Mouse (Mus musculus) c-Kit-negative CD71-positive TER-119-positive erythroid progenitor cells, embryonic 14.5 days (primary cell): ENCODE data around the gene Polm.

Experiments
- DNase-seq: peaks from one replicate; pipeline ENCODE4 v3.0.0-alpha.2; 2013; ENCODE audit warnings: low read depth, low spot score

The Polm gene

DNA sequence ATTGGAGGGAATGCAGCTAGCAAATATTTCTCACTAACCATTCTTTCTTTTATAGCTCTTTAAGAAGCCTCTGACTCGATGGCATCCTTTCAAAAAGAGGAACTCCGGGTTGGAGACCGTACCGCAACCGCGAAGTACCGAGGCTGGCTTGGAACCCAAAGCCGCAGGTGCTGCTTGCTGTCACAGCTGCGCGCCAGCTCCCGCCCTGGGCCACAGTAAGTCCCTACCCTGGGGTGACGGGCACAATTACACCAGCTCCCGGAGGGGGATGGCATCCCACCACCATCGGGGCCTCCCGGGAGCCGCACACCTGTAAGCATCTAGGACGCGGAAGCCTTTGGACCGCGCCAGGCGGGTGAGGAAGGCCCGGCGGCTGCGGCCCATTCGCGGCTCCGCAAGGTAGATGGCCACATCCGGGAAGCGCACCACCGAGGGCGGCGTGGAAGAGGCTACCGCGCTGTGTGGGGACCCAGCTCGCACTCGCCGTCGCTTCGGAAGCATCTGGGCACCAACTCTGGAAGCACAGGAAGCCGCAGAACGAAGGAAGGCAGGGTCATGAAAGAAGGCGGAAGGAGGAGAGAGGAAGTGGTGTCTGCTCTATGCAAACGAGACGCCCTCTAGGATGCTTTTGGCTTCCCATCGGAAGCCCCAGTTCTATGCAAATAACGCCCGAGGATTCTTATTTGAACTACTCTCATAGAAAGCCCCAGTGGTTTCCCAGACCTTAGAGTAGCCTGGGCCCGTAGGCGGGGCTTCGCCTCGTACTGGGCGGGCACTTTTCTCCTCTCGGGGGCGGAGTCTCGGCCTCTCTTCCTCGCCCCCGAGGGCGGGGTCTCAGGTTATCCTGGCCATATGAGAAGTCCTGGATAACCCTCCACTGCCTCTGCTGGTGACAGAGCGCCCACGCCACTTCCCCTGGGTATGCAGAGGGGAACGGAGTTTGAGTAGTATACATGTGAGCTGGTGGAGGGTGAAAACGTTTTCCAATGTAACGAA is at the start of gene Polm:
Polm (minus strand) TSS at position 766 of the 996 bp plus-strand sequence.
- peak; percentile 77 for DNase-seq

DNA sequence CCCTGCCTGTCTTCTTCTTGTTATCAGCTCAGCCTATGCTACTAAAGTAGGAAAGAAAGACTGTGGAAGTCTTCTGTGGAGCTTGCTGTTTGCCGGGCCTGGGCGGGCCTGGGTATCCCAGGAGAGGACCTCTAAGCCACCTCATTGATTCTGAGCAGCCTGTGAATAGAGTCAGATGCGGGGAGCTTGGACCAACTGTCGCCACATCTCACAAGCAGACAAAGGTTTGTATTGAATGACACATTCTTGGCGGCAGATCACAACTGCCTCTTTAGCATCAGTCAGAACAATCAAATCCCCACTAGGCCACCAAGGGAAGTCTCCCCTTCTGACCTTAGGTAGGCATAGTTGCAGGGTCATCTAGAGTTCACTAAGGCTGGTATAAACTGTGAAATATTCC is 49.4 kb upstream of the Polm start:
- no peak for DNase-seq

DNA sequence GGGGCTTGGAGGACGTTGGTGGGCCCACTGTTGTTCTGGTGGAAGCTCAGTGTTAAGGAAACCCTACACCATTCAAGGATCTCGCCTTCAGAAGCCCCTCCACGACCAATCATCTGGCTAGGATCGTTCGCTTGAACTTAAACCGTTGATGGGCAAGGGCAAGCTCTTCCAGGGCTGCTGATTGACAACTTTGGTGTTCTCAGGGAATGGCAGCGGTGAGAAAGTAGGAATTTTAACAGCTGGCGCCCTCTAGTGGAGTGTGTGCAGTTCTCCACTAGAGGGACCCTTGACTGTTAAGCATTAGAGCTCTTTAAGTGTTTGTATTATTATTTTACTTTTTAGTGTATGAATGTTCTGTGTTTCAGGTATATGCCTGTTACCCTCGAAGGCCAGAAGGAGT is 48.4 kb upstream of the Polm start:
- DNase-seq: peak; percentile 42

DNA sequence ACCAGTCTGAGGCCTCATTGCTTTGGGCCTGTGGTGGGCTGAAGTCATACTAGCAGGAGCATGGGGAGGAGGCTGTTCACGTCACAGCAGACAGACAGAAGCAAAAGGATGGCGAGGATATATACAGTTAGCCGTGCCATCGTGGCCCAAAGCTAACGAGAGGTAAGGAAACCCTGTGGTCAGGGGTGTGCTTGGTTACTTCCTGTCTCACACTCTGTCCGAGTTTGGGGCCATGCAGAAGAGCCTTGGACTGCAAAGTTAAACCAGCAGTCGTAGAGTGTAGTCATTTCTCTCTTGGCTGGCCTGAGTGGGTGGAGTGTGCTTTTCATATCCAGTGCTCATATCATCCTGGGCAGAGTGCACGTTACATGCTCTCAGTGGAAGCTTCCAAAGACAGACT is 44.7 kb upstream of the Polm start:
- DNase-seq: no peak

DNA sequence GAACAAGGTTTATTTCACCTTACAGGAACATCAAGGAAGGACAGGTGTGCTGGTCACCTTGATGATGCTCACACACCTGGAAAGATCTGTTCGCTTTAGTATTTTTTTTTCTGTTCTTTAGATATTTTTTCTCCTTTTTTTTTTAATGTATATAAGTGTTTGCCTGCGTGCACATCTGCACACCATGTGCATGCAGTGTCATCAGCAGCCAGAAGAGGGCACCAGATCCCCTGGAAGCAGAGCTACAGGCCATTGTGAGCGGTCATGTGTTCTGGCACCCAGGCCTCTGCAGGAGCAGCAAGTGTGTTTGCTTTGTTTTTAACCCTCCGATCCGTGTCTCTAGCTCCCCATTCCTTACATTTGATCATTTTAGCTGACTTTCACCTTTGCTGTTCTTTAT is 42.1 kb upstream of the Polm start:
- peak; percentile 53 for DNase-seq

DNA sequence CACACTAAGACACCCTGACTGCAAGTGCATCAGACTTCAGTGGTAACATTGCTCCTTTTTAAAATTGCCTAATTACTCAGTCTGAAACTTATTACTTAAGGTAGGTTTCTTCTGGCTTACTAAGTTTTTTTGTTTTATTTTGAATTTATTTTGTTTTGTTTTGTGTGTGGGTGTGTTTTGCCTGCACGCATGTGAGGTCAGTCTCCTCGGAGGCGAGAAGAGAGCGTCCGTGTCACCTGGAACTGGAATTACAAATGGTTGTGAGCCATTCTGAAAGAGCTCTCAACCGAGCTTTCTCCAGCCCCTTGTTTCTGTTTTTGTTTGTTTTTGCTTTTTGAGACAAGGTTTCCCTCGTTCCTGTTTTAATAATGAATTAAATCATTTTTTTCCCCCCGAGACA is 40.8 kb upstream of the Polm start:
- no peak for DNase-seq

DNA sequence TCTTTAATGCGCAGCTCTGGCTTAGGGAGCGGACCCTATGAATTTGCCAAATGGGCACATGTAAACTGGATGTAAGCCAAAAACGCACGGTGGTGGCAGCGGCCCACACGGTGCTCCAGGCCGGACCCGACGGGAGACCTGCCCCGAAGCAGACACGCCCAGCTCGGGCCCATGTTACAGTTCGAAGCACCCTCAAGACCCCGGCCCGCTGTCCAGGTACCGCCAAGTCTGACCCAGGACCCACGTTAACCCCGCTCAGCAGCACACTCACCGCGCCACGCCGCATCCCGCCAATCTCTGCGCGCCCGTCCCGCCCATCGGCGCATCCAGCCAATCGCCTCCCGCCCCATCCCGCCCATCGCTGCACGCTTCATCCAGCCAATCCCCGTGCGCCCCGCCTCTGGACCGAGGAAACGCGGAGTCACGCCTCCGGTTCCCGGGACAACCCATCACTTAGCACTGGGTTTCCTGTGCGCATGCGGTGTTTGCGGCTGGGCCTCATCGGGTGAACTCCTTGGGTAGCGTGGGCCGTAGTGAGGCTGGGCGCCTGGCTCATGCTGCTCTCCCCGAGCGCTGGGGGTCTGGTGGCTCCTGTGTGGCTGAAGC is 40.2 kb upstream of the Polm start, which contains the start of gene Pold2:
Pold2 (minus strand) TSS at position 372 of the 606 bp plus-strand sequence.
- DNase-seq: peak; percentile 97

DNA sequence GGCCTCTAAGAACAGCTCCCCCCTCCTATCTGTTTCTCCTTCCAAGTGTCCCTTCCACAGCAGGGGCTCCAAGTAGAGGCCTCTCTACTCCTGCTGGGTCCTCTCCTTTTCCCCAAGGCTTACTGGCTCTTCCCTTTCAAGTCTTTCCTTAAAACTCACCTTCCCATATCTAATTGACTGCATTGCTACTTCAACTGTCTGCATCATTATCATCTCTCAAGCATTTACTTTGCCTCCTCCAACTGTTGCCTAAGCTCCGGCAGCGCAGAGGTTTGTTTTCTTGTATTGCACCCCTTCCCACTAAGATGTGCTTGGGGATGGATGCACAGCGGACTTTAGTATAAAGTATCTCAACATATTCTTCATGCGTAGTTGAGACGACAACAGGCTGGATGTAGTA is 39.6 kb upstream of the Polm start:
- DNase-seq: no peak

DNA sequence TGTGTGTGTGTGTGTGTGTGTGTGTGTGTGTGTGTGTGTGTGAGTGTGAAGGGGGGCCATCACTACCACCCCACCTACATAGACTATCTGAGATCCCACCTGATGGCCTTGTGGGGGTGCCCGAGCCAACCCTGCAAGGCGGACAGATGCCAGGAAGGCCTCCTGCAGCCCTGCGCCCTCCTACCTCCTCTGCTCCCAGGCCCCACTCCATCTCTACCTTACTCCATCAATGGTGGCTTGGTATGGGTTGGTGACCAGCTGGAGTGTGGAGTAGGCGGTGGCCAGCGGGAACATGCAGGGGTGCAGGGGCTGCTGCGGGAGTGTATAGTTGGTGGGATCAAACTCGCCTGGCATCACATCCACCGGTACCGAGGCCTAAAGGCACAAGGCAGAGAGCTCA is 35.4 kb upstream of the Polm start:
- DNase-seq: no peak

DNA sequence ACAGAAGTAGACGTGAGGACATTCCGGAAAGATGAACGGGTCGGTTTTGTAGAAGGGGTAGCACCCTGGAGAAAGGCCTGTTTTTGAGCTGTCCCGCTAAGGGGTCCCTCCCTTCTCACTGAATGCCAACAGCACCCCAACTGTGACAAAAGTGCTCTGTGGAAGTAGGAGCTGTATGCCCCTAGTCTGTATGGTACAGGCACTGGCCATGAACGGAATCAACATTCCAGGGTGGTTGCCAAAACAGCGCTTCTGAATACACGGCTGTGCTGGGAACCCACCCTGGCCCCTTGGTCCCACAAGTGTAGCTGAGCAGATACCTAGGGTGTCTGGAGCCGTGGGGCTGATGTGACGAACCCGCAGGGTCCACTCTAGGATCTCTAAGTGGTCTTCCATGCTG is 34.9 kb upstream of the Polm start:
- DNase-seq: no peak

DNA sequence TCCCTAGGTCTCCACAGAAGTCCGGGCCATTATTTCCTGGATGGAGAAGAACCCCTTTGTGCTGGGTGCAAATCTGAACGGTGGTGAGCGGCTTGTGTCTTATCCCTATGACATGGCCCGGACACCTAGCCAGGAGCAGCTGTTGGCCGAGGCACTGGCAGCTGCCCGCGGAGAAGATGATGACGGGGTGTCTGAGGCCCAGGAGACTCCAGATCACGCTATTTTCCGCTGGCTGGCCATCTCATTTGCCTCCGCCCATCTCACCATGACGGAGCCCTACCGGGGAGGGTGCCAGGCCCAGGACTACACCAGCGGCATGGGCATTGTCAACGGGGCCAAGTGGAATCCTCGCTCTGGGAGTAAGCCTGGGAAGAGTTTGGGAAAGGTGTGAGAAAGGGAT is 32.3 kb upstream of the Polm start:
- DNase-seq: no peak

DNA sequence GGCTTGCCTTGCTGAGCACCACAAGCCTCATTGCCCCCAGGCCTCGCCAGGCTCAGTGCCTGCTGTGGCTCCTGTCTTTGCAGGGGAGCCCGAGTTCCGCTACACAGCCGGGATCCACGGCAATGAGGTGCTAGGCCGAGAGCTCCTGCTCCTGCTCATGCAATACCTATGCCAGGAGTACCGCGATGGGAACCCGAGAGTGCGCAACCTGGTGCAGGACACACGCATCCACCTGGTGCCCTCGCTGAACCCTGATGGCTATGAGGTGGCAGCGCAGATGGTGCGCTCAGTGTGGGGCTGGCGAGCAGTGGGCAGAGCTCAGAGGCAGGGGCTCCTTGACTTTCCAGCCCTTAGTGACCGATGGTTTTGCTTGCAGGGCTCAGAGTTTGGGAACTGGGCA is 31.5 kb upstream of the Polm start:
- no peak for DNase-seq

DNA sequence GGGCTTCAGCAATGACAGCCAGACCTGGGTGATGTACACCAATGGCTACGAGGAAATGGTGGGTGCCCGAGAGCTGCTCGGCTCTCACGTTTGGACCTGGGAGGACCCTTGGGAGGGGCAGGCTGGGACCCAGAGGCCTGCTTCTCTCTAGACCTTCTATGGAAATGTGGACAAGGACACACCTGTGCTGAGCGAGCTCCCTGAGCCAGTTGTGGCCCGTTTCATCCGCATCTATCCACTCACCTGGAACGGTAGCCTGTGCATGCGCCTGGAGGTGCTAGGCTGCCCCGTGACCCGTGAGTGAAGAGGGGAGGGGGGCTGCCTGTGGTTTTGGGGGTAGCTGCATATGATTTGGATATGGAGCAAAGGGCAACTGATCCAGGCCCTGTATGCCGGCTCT is 30.5 kb upstream of the Polm start:
- DNase-seq: no peak

DNA sequence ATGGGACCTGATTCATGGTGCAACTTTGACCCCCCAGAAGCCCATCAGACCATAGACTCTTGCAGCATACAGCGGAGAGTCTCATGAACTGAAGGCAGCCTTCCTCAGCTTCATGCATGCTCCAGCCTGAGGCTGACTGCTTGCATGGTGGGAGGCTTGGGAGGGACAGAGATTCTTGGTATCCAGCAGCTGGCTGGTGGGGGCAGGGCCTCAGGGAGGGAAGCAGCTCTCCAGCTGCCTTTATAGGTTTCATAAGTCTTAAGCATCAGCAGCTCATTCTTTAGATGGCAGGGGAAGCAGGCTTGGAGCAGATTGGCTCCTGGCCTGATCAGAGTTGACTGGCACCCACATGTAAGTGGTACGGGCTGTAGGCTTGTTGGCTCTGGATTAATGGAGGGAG is 29.4 kb upstream of the Polm start:
- DNase-seq: no peak

DNA sequence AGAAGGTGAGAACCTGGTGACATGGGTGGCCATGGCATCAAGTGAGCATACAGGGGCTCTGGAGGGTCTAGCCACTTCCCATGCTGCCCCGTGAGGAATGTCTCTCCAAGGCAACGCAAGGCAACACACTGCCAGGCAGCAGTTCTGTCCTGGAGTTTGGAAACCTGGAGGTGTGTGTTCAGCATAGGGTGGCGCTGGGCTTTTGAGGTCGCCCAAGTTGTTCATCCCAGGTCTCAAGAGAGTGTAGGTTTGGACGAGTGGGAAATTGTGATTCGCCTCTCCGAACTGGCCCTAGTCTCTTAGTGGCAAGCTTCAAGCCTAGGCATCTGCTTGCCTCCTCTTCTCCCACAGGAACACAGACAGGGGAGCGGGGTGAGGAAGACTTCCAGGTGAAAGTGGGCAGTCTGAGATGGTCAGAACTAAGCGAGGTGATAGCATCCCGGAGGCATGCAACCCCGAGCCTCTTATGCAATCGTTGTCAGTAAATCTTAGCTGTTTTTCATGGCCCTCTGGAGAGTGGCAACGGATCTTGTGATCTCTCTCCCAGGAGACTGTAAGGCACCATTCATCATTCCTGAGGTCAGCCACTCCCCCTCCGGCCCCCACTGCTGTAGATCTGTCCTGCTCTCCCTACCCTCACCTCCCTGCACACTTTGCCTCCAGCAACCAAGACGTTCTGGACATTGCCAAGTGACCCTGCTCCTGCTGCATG is 24.7 kb upstream of the Polm start:
- DNase-seq: no peak

DNA sequence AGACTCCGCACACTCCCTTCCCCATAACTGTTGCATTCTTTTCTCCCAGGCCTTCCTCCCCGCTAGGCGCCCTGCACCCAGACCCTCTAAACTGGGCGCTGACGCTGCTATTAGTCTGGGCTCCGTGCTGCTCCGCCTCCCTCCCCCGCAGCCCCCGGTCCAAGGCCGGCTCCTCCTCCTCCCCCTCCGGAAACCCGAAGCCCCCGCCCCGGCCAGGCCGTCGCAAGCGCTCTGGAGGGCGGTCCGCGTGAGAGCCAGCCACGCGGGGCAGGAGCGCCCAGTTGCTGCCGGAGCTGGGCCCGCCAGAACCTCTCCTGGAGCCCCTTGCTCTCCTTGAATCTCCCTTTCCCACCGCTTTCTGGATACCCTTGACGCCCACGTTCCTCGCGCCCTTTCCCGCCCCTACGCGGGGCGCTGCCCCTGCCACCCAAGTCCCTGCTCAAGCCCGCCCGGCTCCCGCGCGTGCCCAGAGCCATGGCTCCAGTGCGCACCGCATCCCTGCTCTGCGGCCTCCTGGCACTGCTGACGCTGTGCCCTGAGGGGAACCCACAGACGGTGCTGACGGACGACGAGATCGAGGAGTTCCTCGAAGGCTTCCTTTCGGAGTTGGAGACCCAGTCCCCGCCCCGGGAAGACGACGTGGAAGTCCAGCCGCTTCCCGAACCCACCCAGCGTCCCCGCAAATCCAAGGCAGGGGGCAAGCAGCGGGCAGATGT is 24.0 kb upstream of the Polm start, which contains the start of gene Aebp1:
Aebp1 (plus strand) TSS at position 270 of the 716 bp plus-strand sequence.
- DNase-seq: no peak

DNA sequence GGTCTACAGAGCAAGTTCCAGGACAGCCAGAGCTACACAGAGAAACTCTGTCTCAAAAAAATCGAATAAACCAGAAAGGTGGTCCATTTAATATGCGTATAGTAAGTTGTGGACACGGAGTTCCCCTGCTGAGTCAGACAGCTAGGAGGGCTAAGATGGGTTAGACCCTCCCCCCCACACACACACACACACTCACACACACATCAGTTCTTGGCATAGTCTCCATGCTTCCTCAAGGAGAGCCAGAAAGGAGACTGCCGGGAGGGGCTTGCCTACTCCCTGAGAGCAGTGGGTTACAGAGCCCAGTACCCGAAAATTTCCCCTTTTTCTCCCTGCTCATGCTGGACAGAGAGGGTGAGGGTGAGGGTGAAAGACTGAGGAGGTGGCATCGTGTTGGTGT is 22.8 kb upstream of the Polm start:
- DNase-seq: no peak

DNA sequence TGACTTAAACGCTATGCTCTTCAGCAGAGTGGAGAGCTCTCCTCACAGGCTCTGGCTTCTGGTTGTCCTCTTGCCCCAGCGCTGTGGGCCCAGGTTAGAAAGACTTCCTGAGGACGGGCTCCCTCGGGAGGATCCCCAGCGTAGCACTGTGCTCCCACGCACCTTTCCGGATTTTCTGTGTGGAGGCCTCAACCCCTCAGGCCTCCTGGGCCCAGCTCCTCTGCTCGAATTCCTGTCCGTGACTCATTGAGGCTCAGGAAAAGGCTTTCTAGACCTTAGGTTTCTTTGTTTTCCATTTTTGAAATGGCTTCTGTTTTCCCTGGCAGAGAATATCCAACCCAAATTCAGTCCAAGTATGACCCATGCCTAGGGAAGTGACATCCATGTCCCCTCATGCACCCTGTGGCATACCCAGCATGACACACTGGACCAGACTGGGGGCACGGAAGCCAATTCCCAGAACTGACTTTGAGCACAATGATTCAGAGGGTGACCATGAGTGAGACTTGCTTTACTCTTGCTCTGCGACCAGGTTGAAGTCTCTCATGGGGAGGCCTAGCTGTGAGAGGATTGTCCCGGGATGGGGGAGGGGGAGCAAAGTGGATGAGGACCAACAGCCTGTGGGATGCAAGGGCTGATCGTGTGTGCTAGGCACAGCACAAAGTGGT is 22.2 kb upstream of the Polm start:
- no peak for DNase-seq

DNA sequence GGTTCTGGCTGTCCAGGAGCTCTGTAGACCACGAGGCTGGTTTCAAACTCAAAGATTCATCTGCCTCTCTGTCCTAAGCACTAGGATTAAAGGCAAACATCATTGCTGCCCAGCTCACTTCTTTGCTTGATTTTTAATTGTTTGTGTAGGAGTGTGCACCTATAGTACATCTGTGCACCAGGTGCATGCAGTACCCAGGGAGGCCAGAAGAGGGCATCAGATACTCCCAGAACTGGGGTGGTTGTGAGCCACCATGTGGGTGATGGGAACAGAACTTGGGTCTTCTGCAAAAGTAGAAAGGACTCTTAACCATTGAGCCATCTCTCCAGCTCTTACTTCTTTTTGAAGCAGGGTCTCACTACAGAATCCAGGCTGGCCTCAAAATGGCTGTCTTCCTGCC is 20.9 kb upstream of the Polm start:
- DNase-seq: no peak

DNA sequence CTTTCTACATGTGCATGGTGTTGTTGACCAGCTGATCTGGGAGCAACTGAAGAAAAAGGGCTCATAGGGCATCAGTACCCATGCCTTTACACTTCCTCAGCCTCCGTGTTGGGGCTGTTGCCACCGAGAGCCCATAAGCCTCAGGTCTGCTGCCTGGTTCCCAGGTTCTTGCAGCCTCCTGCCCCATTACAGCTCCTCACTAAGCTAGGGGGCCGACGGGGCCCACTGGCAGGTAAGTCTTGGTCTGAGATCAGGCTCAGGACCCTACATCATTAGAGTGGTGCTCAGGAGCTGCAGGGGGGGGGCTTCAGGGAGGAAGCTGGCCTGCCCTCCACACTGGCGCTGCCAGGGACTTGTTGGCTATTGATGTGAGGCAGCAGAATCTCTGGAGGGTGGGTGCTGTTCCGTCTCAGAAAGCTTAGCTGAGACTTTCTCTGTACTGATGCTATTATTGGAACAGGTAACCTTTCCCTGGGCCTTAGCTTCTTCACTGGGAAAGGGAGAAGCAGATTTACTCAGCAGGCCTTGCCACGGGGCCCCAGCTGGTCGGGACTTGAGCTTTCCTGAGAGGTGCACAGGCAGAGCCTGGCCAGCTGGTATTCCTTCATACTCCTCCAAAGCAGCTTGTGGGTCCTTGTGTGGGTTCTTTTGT is 18.8 kb upstream of the Polm start:
- no peak for DNase-seq

DNA sequence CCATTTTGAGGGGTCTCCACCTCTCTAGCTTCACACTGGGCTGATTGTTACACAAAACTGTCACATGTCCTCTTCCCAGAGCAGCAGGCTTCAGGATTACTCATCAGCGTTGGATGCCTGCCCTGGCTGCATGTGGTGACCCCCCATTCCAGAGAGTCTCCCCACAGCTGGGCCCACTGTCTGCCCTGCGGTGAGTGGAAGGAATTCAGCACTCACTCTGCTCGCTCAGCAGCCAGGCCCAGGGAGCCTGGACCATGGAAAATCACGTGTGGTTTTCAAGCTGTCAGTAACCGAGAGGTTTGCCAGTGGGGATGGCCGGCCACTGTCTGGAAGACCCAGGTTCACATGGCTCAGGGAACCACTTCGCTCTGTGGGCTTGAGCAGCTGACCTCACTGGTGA is 18.1 kb upstream of the Polm start:
- DNase-seq: no peak
